Mouse (Mus musculus): ENCODE results near the gene Exoc6.

Exoc6 gene

GRCm38 (mm10) chr19:37689478-37689877 lies 139.3 kb downstream of the Exoc6 start:
- DNase-seq (ENCODE audit: low spot score in 2 of 2), result no peak

GRCm38 (mm10) chr19:37690716-37691115 lies 140.5 kb downstream of the Exoc6 start:
- DNase-seq (ENCODE audit: low spot score in 2 of 2), result no peak

- DNase-seq (ENCODE audit: low spot score in 2 of 2), result no peak
Measured at GRCm38 (mm10) chr19:37692879-37693278, 142.7 kb downstream of the Exoc6 start.

- DNase-seq (ENCODE audit: low spot score in 2 of 2), result no peak
Measured at GRCm38 (mm10) chr19:37695146-37695545, 144.9 kb downstream of the Exoc6 start.

- no peak for DNase-seq (ENCODE audit: low spot score in 2 of 2)
Measured at GRCm38 (mm10) chr19:37695762-37696602, 145.8 kb downstream of the Exoc6 start.

- no peak for DNase-seq (ENCODE audit: low spot score in 2 of 2)
Measured at GRCm38 (mm10) chr19:37696603-37697334, 146.6 kb downstream of the Exoc6 start.

- DNase-seq (ENCODE audit: low spot score in 2 of 2), result no peak
Measured at GRCm38 (mm10) chr19:37697335-37697636, 147.1 kb downstream of the Exoc6 start.

- DNase-seq (ENCODE audit: low spot score in 2 of 2), result no peak
Measured at GRCm38 (mm10) chr19:37697651-37698272, 147.5 kb downstream of the Exoc6 start, which contains the start of gene Cyp26a1. TSS of gene Cyp26a1 (plus strand) at chr19:37697798.

- DNase-seq (ENCODE audit: low spot score in 2 of 2), result no peak
Measured at GRCm38 (mm10) chr19:37698273-37699160, 148.3 kb downstream of the Exoc6 start.

GRCm38 (mm10) chr19:37699711-37700110 lies 149.5 kb downstream of the Exoc6 start:
- no peak for DNase-seq (ENCODE audit: low spot score in 2 of 2)

GRCm38 (mm10) chr19:37702377-37703076 lies 152.3 kb downstream of the Exoc6 start:
- DNase-seq (ENCODE audit: low spot score in 2 of 2), result no peak

GRCm38 (mm10) chr19:37703902-37704509 lies 153.8 kb downstream of the Exoc6 start:
- peak; percentile 71 to 91 for DNase-seq (ENCODE audit: low spot score in 2 of 2)

- no peak for DNase-seq (ENCODE audit: low spot score in 2 of 2)
Measured at GRCm38 (mm10) chr19:37705722-37706121, 155.5 kb downstream of the Exoc6 start.

GRCm38 (mm10) chr19:37714681-37715080 lies 164.5 kb downstream of the Exoc6 start:
- DNase-seq (ENCODE audit: low spot score in 2 of 2), result no peak

GRCm38 (mm10) chr19:37715980-37716379 lies 165.8 kb downstream of the Exoc6 start:
- DNase-seq (ENCODE audit: low spot score in 2 of 2), result no peak

GRCm38 (mm10) chr19:37716524-37717175 lies 166.4 kb downstream of the Exoc6 start:
- DNase-seq (ENCODE audit: low spot score in 2 of 2), result no peak

GRCm38 (mm10) chr19:37719166-37719565 lies 168.9 kb downstream of the Exoc6 start:
- DNase-seq (ENCODE audit: low spot score in 2 of 2), result no peak

GRCm38 (mm10) chr19:37724591-37724990 lies 174.4 kb downstream of the Exoc6 start:
- DNase-seq (ENCODE audit: low spot score in 2 of 2), result no peak

- DNase-seq (ENCODE audit: low spot score in 2 of 2), result peak; percentile 3 to 18
Measured at GRCm38 (mm10) chr19:37726585-37726984, 176.4 kb downstream of the Exoc6 start.

GRCm38 (mm10) chr19:37727366-37727765 lies 177.1 kb downstream of the Exoc6 start:
- DNase-seq (ENCODE audit: low spot score in 2 of 2), result peak; percentile 3 to 31
